Mouse (Mus musculus) megakaryocyte-erythroid progenitor cell, adult 5 weeks (primary cell): ENCODE data around the gene Wfdc5. TPM values are rescaled to one million over a fixed set of nuclear protein-coding genes. Genes with fewer than 3 reads are reported as not detected.

Experiments
- polyA plus RNA-seq: library from polyadenylated mRNA; stranded (reverse); fragments of >175 nt; gene quantifications from 2 replicates; pipeline ENCODE4 v1.2.3, GENCODE M21; 2012

Gene Wfdc5
- polyA plus RNA-seq = not detected in 2 replicates

DNA sequence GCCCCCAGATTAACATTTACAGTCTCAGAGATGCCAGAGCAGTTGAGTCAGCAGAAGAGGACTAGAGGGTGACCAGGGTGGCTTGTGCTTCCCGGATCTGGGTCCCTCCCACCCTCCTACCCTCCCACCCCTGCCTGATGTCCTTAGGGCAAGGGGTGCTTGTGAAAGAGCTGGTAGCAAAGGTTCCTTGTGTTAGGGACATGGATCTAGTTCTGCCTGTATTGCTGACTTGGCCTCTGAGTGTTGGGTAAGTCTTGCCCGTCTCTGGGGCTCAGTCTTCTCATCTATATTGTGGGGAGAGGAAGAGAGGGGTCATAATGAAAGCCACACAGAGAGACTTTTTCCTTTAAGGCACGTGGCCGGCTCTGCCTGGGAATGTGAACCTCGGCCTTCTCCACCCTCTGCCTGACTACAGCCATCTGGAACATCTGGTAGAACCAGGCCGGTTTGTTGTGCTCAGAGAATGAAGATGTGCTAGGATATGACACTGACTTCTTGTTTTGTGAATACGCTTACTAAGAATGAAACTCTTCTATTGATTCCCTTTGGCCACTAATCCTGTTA lies at the start of gene Wfdc5:
TSS of gene Wfdc5 (minus strand) at position 51 of the 564 bp plus-strand sequence.

DNA sequence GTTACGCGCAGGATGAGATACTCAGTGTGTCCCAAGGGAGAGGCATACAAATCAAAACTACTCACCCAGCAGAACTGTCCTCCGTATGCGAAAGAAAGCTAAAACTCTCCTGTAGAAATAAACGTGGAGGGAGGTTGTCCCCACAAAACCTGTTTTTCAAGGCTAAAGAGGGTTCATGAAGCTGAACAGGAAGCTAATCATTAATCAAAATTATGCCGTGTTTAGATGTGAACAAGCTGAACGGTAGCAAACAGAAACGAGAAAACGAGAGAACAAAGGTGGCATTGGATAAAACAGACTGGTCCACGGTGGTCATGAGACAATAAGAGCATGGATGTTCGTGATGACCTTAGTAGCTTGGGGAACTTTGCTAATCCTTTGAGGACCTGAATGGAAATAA lies 39.0 kb upstream of the Wfdc5 start, which contains the start of gene Wfdc15b:
TSS of gene Wfdc15b (minus strand) at position 139 of the 400 bp plus-strand sequence.

DNA sequence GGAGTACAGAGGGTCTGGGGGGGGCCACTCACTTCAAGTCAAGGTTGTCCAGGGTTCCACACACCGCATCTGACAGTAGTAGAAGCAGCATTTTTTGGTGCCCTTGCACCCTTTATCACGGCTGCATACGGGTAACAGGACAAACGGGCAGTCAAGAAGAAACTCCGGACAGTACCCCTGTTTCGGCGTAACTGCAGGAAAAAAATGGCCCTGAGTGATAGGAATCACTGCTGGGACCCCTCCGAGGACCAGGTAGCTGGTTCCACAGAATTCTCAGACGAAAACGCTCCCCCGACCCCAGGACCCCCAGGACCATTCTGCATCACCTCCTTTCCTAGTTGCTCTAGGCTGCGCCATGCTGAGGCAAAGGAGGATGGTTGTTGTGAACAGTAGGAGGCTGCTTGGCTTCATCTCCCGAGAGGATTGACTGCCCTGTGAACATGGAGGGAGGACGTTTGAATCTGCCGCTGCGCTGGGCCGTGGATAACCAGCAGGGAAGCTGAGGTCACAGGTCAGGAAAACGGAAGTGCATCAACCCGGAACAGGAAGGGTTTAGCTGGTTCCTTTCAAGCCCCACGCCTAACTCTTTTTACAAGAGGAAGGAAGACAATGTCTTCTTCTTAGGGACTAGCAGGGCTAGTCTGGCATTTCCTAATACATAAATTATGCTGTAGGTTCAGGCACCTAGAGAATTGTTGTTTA lies 17.2 kb upstream of the Wfdc5 start, which contains the start of gene Wfdc15a:
TSS of gene Wfdc15a (minus strand) at position 505 of the 702 bp plus-strand sequence.

DNA sequence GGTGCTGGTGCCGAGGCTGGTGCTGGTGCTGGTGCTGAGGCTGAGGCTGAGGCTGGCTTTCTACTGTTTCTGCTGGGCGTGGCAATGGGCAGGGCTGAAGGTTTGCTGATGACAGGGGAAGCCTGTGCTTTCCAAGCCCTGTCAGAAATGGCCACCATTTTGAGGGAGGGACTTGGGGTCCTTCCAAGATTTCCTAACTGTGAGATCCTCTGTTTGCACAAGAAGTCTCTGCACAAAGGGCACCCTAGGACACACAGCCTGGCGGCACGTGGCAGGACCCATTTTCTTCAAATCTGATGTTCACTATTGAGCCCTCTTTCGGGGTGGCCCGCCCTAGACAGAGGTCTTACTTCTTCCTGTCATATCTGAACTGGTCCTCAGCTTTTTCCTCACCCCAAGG lies 8.0 kb upstream of the Wfdc5 start, which contains the start of gene Wfdc12:
TSS of gene Wfdc12 (minus strand) at position 33 of the 400 bp plus-strand sequence.

GRCm38 (mm10) chr2:164170902-164171301 lies 11.6 kb downstream of the Wfdc5 start, which contains the start of gene Kcns1:
Kcns1 (minus strand) TSS chr2:164171113.

Other genes starting within 250 kb of the Wfdc5 start
- gene Ywhab, start 187.8 kb downstream of the Wfdc5 start, polyA plus RNA-seq = 46.4 and 51.1 TPM in 2 replicates
- gene Pabpc1l, start 157.3 kb downstream of the Wfdc5 start, polyA plus RNA-seq = 0.32 and 1.0 TPM in 2 replicates
- gene Stk4, start 112.4 kb downstream of the Wfdc5 start, polyA plus RNA-seq = 49.8 and 66.3 TPM in 2 replicates
- gene Tomm34, start 111.6 kb downstream of the Wfdc5 start, polyA plus RNA-seq = 67.0 and 88.1 TPM in 2 replicates
- 0.45 and 0.82 TPM in 2 replicates for gene Kcns1, start 11.6 kb downstream of the Wfdc5 start, polyA plus RNA-seq
- not detected in 2 replicates for gene Wfdc12, start 7.9 kb upstream of the Wfdc5 start, polyA plus RNA-seq
- not detected in 2 replicates for gene Wfdc15a, start 17.4 kb upstream of the Wfdc5 start, polyA plus RNA-seq
- not detected in 2 replicates for gene Wfdc15b, start 38.9 kb upstream of the Wfdc5 start, polyA plus RNA-seq
- not detected in 2 replicates for gene Svs2, start 55.7 kb upstream of the Wfdc5 start, polyA plus RNA-seq
- not detected in 2 replicates for gene Svs3b, start 73.9 kb upstream of the Wfdc5 start, polyA plus RNA-seq
- not detected in 2 replicates for gene Svs4, start 95.7 kb upstream of the Wfdc5 start, polyA plus RNA-seq
- gene Svs3a, start 106.5 kb upstream of the Wfdc5 start, polyA plus RNA-seq = not detected in 2 replicates
- gene Svs6, start 134.0 kb upstream of the Wfdc5 start, polyA plus RNA-seq = not detected in 2 replicates
- gene Svs5, start 150.0 kb upstream of the Wfdc5 start, polyA plus RNA-seq = not detected in 2 replicates
- 23.0 and 53.6 TPM in 2 replicates for gene Slpi, start 206.4 kb upstream of the Wfdc5 start, polyA plus RNA-seq
- not detected in 2 replicates for gene Rbpjl, start 220.4 kb upstream of the Wfdc5 start, polyA plus RNA-seq
- gene Matn4, start 222.4 kb upstream of the Wfdc5 start, polyA plus RNA-seq = 0.04 TPM in 1 of 2 replicates, not detected in the other